ENCODE assay signal across 13 mouse cellular contexts in the genomic region with DNA sequence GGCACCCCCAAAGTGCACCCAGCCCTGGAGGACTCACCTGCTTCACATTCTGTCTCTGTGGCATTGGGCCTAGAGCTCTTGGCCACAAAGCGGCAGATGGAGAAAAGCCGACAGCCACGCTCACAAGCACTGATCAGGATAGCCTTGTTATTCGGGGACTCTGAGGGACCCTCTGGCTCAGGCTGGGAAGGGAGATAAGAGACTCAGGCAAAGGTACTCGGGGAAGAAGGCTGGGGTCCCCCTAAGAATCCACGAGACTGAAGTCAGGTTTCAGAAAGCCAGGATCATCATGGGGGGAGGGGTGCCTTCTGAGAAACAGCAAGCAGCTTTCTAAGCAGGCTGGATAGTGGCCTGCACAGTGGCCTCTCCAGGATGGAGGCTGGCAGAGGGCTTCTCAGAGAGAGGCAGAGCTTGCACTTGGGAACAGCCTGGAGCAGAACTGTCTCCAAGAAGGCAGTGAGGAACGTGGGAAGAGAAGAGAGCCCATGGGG. TPM values are rescaled to one million over a fixed set of nuclear protein-coding genes. Genes with fewer than 3 reads are reported as not detected.
DNase-seq lines count a peak whose midpoint lies in the region; ATAC-seq and TF ChIP-seq lines count a peak whose summit lies in the region.
"Had no signal": no experiment of that assay in that cellular context is flagged by ENCODE, and none has a peak within 500 bp of the region (broad histone marks: within the 10 kb centered on the region; RNA-seq: fewer than 3 reads in every experiment).

No protein-coding gene starts in this region.

- H3K9me3 ChIP-seq in embryonic facial prominence, embryonic 14.5 days (ENCODE audit: control insufficient read depth, low read length), result no peaks in the 10 kb centered on the region
- H3K9me3 ChIP-seq in limb, embryonic 12.5 days, result no peaks in the 10 kb centered on the region

- H3K4me3 ChIP-seq in layer of hippocampus, adult 2 months, result peak overlapping the region; percentile 81
- no peak overlapping the region for H3K4me3 ChIP-seq in embryonic facial prominence, embryonic 14.5 days (ENCODE audit: low read depth, low read length)
- H3K4me3 ChIP-seq in limb, embryonic 12.5 days (replicated peaks), result no peak overlapping the region
- peak overlapping the region; percentile 89 for H3K4me3 ChIP-seq in olfactory bulb, adult 2 months (ENCODE audit: insufficient read depth, low read depth, low read length)

- 0 out of 2 replicates have a peak overlapping the region, but pooled peaks have one; percentile 55 for H3K4me2 ChIP-seq in embryonic facial prominence, embryonic 14.5 days (ENCODE audit: low read depth, low read length)
- peak overlapping the region; percentile 93 for H3K4me2 ChIP-seq in limb, embryonic 12.5 days

- H3K36me3 ChIP-seq in embryonic facial prominence, embryonic 14.5 days (ENCODE audit: control insufficient read depth, insufficient read depth, low read length), result no peaks in the 10 kb centered on the region
- H3K36me3 ChIP-seq in limb, embryonic 12.5 days, result no peaks in the 10 kb centered on the region

- 0 out of 2 replicates have a peak overlapping the region, but pooled peaks have one; percentile 60 for H3K9ac ChIP-seq in embryonic facial prominence, embryonic 14.5 days (ENCODE audit: low read depth, low read length)
- H3K9ac ChIP-seq in limb, embryonic 12.5 days (replicated peaks), result no peak overlapping the region; the same call in 1 of the 2 replicates

- no peak for ATAC-seq in embryonic facial prominence, embryonic 14.5 days (ENCODE audit: low read depth)
- no peak for ATAC-seq in limb, embryonic 12.5 days (ENCODE audit: insufficient number of reproducible peaks, insufficient read depth, low FRiP score, low TSS enrichment, low read depth)
- ATAC-seq in megakaryocyte, adult 5-6 weeks (ENCODE audit: poor library complexity, severe bottlenecking), result no peak
- ATAC-seq: intestine, postnatal 0 days had no signal

- TF ChIP-seq CTCF in layer of hippocampus, adult 2 months (conservative IDR thresholded peaks at IDR 0.05), result no peak
- no peak for TF ChIP-seq CTCF in olfactory bulb, adult 2 months (IDR thresholded peaks at IDR 0.05; ENCODE audit: insufficient read depth, low read depth, low read length)

- 44% methylated on average over 7 of the region's 7 CpGs for WGBS in embryonic facial prominence, embryonic 14.5 days
- WGBS in limb, embryonic 12.5 days, result 55% methylated on average over 7 of the region's 7 CpGs
- WGBS in olfactory bulb, adult 2 months, result 51% methylated on average over 7 of the region's 7 CpGs

- peaks cover 37% of the 10 kb centered on the region for H3K4me1 ChIP-seq in embryonic facial prominence, embryonic 14.5 days (ENCODE audit: control insufficient read depth, insufficient read depth, low read length)
- peaks cover 55% of the 10 kb centered on the region for H3K4me1 ChIP-seq in limb, embryonic 12.5 days (replicated peaks)
- H3K4me1 ChIP-seq in olfactory bulb, adult 2 months (ENCODE audit: control insufficient read depth, insufficient read depth, low read length), result peaks cover 35% of the 10 kb centered on the region

- no peak for TF ChIP-seq POLR2A in olfactory bulb, adult 2 months (IDR thresholded peaks at IDR 0.05; ENCODE audit: insufficient read depth, low read depth, low read length)

- no peak for DNase-seq in layer of hippocampus, adult 2 months (ENCODE audit: low spot score in 2 of 2)
- no peak for DNase-seq in layer of hippocampus, postnatal 36 days
- DNase-seq in embryonic facial prominence, embryonic 14.5 days (ENCODE audit: low spot score), result no peak
- DNase-seq in liver, result no peak
- DNase-seq in left cerebral cortex, adult 11 months (ENCODE audit: low spot score), result no peak
- DNase-seq: adrenal gland, postnatal 25 days; embryo, embryonic 11 days had no signal

- peaks cover 56% of the 10 kb centered on the region for H3K27me3 ChIP-seq in embryonic facial prominence, embryonic 14.5 days (replicated peaks; ENCODE audit: control insufficient read depth, insufficient read depth, low read length)
- H3K27me3 ChIP-seq in limb, embryonic 12.5 days, result peaks cover 62% of the 10 kb centered on the region

- H3K27ac ChIP-seq in layer of hippocampus, adult 2 months, result peak overlapping the region; percentile 97
- no peak overlapping the region for H3K27ac ChIP-seq in embryonic facial prominence, embryonic 14.5 days (replicated peaks; ENCODE audit: low read depth, low read length)
- no peak overlapping the region for H3K27ac ChIP-seq in limb, embryonic 12.5 days
- H3K27ac ChIP-seq in olfactory bulb, adult 2 months (ENCODE audit: insufficient read depth, low read depth, low read length), result no peak overlapping the region

RNA-seq across cellular contexts. Expression of gene Tmem59l, which starts 0.9 kb away (rescaled TPM):
- total RNA-seq in layer of hippocampus, adult 2 months (2021), result 100 to 1,000 TPM; 321 to 339 TPM
- total RNA-seq in layer of hippocampus, postnatal 36 days (2021), result 100 to 1,000 TPM; 312 to 335 TPM
- 10.2 and 14.5 TPM in 2 replicates for polyA plus RNA-seq in embryonic facial prominence, embryonic 14.5 days (2014; fragmentation: Nextera tagmentation; extraction: Ambion mirVana)
- 17.5 and 22.1 TPM in 2 replicates for polyA plus RNA-seq in limb, embryonic 12.5 days (2016; fragmentation: Nextera tagmentation; extraction: Ambion mirVana)
- polyA plus RNA-seq in olfactory bulb, adult 2 months (2012; ENCODE audit: insufficient read depth, insufficient read length, low replicate concordance, missing spikeins), result not detected in 2 replicates
- not detected in 2 replicates for total RNA-seq in megakaryocyte, adult 5-6 weeks (2015)
- not detected in 2 replicates for total RNA-seq in megakaryocyte, adult 5-6 weeks (2017)
- total RNA-seq: gastrocnemius, adult 18-20 months had no signal
- polyA plus RNA-seq: liver, embryonic 16.5 days had no signal

RNA-seq across cellular contexts. Expression of gene Crlf1, which starts 6.7 kb away (rescaled TPM):
- total RNA-seq in layer of hippocampus, adult 2 months (2021), result 10 to 100 TPM; 44.5 to 47.1 TPM
- total RNA-seq in layer of hippocampus, postnatal 36 days (2021), result 10 to 100 TPM; 42.9 to 45.2 TPM
- 67.3 and 68.1 TPM in 2 replicates for polyA plus RNA-seq in embryonic facial prominence, embryonic 14.5 days (2014; fragmentation: Nextera tagmentation; extraction: Ambion mirVana)
- 82.4 and 105 TPM in 2 replicates for polyA plus RNA-seq in limb, embryonic 12.5 days (2016; fragmentation: Nextera tagmentation; extraction: Ambion mirVana)
- polyA plus RNA-seq in olfactory bulb, adult 2 months (2012; ENCODE audit: insufficient read depth, insufficient read length, low replicate concordance, missing spikeins), result not detected in 2 replicates
- not detected in 2 replicates for total RNA-seq in megakaryocyte, adult 5-6 weeks (2015)
- total RNA-seq in megakaryocyte, adult 5-6 weeks (2017), result not detected in 2 replicates

RNA-seq across cellular contexts. Expression of gene Klhl26, which starts 9.5 kb away (rescaled TPM):
- total RNA-seq in layer of hippocampus, adult 2 months (2021), result 10 to 100 TPM; 56.8 to 60.2 TPM
- total RNA-seq in layer of hippocampus, postnatal 36 days (2021), result 10 to 100 TPM; 57.4 to 59.0 TPM
- 18.7 and 21.5 TPM in 2 replicates for polyA plus RNA-seq in embryonic facial prominence, embryonic 14.5 days (2014; fragmentation: Nextera tagmentation; extraction: Ambion mirVana)
- 26.8 and 27.3 TPM in 2 replicates for polyA plus RNA-seq in limb, embryonic 12.5 days (2016; fragmentation: Nextera tagmentation; extraction: Ambion mirVana)
- polyA plus RNA-seq in olfactory bulb, adult 2 months (2012; ENCODE audit: insufficient read depth, insufficient read length, low replicate concordance, missing spikeins), result not detected in 2 replicates
- total RNA-seq in megakaryocyte, adult 5-6 weeks (2015), result 1.6 and 2.4 TPM in 2 replicates
- 3.6 and 5.4 TPM in 2 replicates for total RNA-seq in megakaryocyte, adult 5-6 weeks (2017)

RNA-seq across cellular contexts. Expression of gene Rex1bd, which starts 20.3 kb away (rescaled TPM):
- 10 to 100 TPM; 93.9 to 98.1 TPM for total RNA-seq in layer of hippocampus, adult 2 months (2021)
- 100 to 1,000 TPM in 1 of 2 experiments, 10 to 100 TPM in 1; 97.5 to 102 TPM for total RNA-seq in layer of hippocampus, postnatal 36 days (2021)
- 144 and 148 TPM in 2 replicates for polyA plus RNA-seq in embryonic facial prominence, embryonic 14.5 days (2014; fragmentation: Nextera tagmentation; extraction: Ambion mirVana)
- 142 and 151 TPM in 2 replicates for polyA plus RNA-seq in limb, embryonic 12.5 days (2016; fragmentation: Nextera tagmentation; extraction: Ambion mirVana)
- not detected in 2 replicates for polyA plus RNA-seq in olfactory bulb, adult 2 months (2012; ENCODE audit: insufficient read depth, insufficient read length, low replicate concordance, missing spikeins)
- total RNA-seq in megakaryocyte, adult 5-6 weeks (2015), result 40.4 and 47.5 TPM in 2 replicates
- 37.3 and 43.7 TPM in 2 replicates for total RNA-seq in megakaryocyte, adult 5-6 weeks (2017)

RNA-seq across cellular contexts. Expression of gene Uba52, which starts 24.4 kb away (rescaled TPM):
- 1,000 to 10,000 TPM in 1 of 2 experiments, 100 to 1,000 TPM in 1; 970 to 1,000 TPM for total RNA-seq in layer of hippocampus, adult 2 months (2021)
- 100 to 1,000 TPM; 947 to 957 TPM for total RNA-seq in layer of hippocampus, postnatal 36 days (2021)
- polyA plus RNA-seq in embryonic facial prominence, embryonic 14.5 days (2014; fragmentation: Nextera tagmentation; extraction: Ambion mirVana), result 991 and 1,091 TPM in 2 replicates
- polyA plus RNA-seq in limb, embryonic 12.5 days (2016; fragmentation: Nextera tagmentation; extraction: Ambion mirVana), result 882 and 891 TPM in 2 replicates
- polyA plus RNA-seq in olfactory bulb, adult 2 months (2012; ENCODE audit: insufficient read depth, insufficient read length, low replicate concordance, missing spikeins), result 789 TPM in 1 of 2 replicates, not detected in the other
- 2,237 and 2,370 TPM in 2 replicates for total RNA-seq in megakaryocyte, adult 5-6 weeks (2015)
- 4,162 and 4,635 TPM in 2 replicates for total RNA-seq in megakaryocyte, adult 5-6 weeks (2017)

Comparison
In these comparisons a context has a peak if more than half of its experiments do, and no peak if none do; other contexts are left out.
1. H3K4me3 ChIP-seq: peak in layer of hippocampus, adult 2 months (single experiment) and olfactory bulb, adult 2 months (single experiment); none in embryonic facial prominence, embryonic 14.5 days (single experiment) and limb, embryonic 12.5 days (single experiment).
2. RNA of gene Tmem59l, which starts 0.9 kb away (total RNA-seq): 321 to 339 TPM in layer of hippocampus, adult 2 months and 312 to 335 TPM in layer of hippocampus, postnatal 36 days; not detected in megakaryocyte, adult 5-6 weeks; every median in the first group is over 100 times any median in the second.
3. RNA of gene Crlf1, which starts 6.7 kb away (total RNA-seq): 44.5 to 47.1 TPM in layer of hippocampus, adult 2 months and 42.9 to 45.2 TPM in layer of hippocampus, postnatal 36 days; not detected in megakaryocyte, adult 5-6 weeks; every median in the first group is over 10 times any median in the second.
4. RNA of gene Klhl26, which starts 9.5 kb away (total RNA-seq): 56.8 to 60.2 TPM in layer of hippocampus, adult 2 months and 57.4 to 59.0 TPM in layer of hippocampus, postnatal 36 days; 1.6 to 5.4 TPM in megakaryocyte, adult 5-6 weeks; every median in the first group is over 4 times any median in the second.